In the genomic region with DNA sequence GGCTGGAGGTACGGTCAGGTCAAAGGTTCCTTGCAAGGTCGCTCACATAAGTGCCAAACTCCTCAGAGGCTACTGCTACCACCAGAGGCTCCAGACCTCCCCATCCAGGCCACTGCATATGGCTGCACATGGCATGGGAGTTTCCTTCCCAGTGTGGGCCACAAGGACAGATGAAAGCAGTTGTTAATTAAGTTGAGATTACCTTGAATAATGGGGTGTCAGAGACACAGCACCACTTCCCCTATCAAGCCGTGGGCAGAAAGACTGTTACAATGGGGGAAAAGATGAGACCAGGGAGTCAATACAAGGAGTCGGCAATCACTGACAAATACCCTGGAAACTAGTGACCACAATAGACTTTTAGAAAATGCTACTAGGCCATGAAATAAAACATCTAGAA, we compare ENCODE assay signal across 29 mouse cellular contexts.
DNase-seq lines count a peak whose midpoint lies in the region; ATAC-seq and TF ChIP-seq lines count a peak whose summit lies in the region.
"Had no signal": no experiment of that assay in that cellular context is flagged by ENCODE, and none has a peak within 500 bp of the region (broad histone marks: within the 10 kb centered on the region; RNA-seq: fewer than 3 reads in every experiment).

No protein-coding gene starts in this region.

- no peaks in the 10 kb centered on the region for H3K27me3 ChIP-seq in heart, adult 2 months (ENCODE audit: control insufficient read depth, insufficient read depth, low read length)
- H3K27me3 ChIP-seq in MEL (ENCODE audit: control insufficient read depth in 1 of 2, insufficient read depth in 2 of 2, low read length in 2 of 2) = no peaks in the 10 kb centered on the region
- H3K27me3 ChIP-seq in liver, embryonic 13.5 days = no peaks in the 10 kb centered on the region
- no peaks in the 10 kb centered on the region for H3K27me3 ChIP-seq in liver, embryonic 16.5 days (ENCODE audit: control insufficient read depth, insufficient read depth, low read depth, low read length)
- H3K27me3 ChIP-seq: embryonic facial prominence, embryonic 13.5 days; forebrain, embryonic 12.5 days; forebrain, embryonic 15.5 days; heart, embryonic 12.5 days; heart, embryonic 15.5 days; hindbrain, embryonic 13.5 days; Patski had no signal

- TF ChIP-seq EP300 in heart, adult 2 months (IDR thresholded peaks at IDR 0.05; ENCODE audit: insufficient read depth, low read depth, low read length) = no peak
- TF ChIP-seq EP300 in MEL (IDR thresholded peaks at IDR 0.05; ENCODE audit: low read depth in 1 of 2, low read length in 2 of 2) = peak; percentile 54 to 71; a peak in 3 of 4 replicates

- no peaks in the 10 kb centered on the region for H3K4me1 ChIP-seq in heart, adult 2 months (ENCODE audit: control insufficient read depth, insufficient read depth, low read length)
- peaks cover 45 to 57% of the 10 kb centered on the region in 2 experiments for H3K4me1 ChIP-seq in MEL (ENCODE audit: control insufficient read depth in 1 of 2, insufficient read depth in 2 of 2, low read length in 2 of 2)
- H3K4me1 ChIP-seq in liver, embryonic 13.5 days (replicated peaks) = peaks cover 52% of the 10 kb centered on the region
- H3K4me1 ChIP-seq in liver, embryonic 16.5 days (ENCODE audit: control insufficient read depth, low read depth, low read length) = peaks cover 3% of the 10 kb centered on the region
- H3K4me1 ChIP-seq: embryonic facial prominence, embryonic 13.5 days; forebrain, embryonic 12.5 days; forebrain, embryonic 15.5 days; heart, embryonic 12.5 days; heart, embryonic 15.5 days; hindbrain, embryonic 10.5 days; hindbrain, embryonic 13.5 days had no signal

- H3K27ac ChIP-seq in heart, adult 2 months = no peak overlapping the region
- H3K27ac ChIP-seq in MEL (ENCODE audit: control insufficient read depth, low read depth, low read length) = peak overlapping the region; percentile 100
- peak overlapping the region; percentile 87 for H3K27ac ChIP-seq in liver, embryonic 13.5 days
- H3K27ac ChIP-seq in liver, embryonic 16.5 days (ENCODE audit: low read length) = peak overlapping the region; percentile 55; the same call in 1 of the 2 replicates
- H3K27ac ChIP-seq: embryonic facial prominence, embryonic 10.5 days; embryonic facial prominence, embryonic 13.5 days; forebrain, embryonic 12.5 days; forebrain, embryonic 15.5 days; heart, embryonic 15.5 days; hindbrain, embryonic 10.5 days; hindbrain, embryonic 13.5 days had no signal

- TF ChIP-seq RAD21 in MEL (IDR thresholded peaks at IDR 0.05; ENCODE audit: low read depth, low read length) = no peak

- WGBS in heart, adult 2 months = 92% methylated on average over 4 of the region's 4 CpGs
- 40% methylated on average over 4 of the region's 4 CpGs for WGBS in liver, embryonic 13.5 days (ENCODE audit: insufficient replicate concordance)
- WGBS in liver, embryonic 16.5 days (ENCODE audit: insufficient replicate concordance) = 40% methylated on average over 4 of the region's 4 CpGs

- peak; percentile 44 for DNase-seq in heart, adult 11 months
- DNase-seq in heart, adult 2 months = no peak
- DNase-seq in MEL (ENCODE audit: low read depth, low spot score) = peak; percentile 81
- DNase-seq in liver, embryonic 13.5 days = no peak
- DNase-seq in right cerebral cortex, adult 2 months (ENCODE audit: low spot score in 2 of 2) = no peak
- DNase-seq in retina, embryonic 14.5 days (ENCODE audit: low spot score) = no peak
- DNase-seq in left cerebral cortex, adult 11 months (ENCODE audit: low spot score) = no peak
- DNase-seq: adrenal gland, postnatal 10 days; adrenal gland, postnatal 36 days; cerebellum, adult 11 months; cerebellum, adult 2 months; cerebellum, adult 9-11 months; cerebellum, postnatal 25 days; embryo, embryonic 11 days; gastrocnemius, postnatal 25 days; heart, postnatal 10 days; heart, postnatal 36 days had no signal

- no peak overlapping the region for H3K9ac ChIP-seq in heart, adult 2 months (ENCODE audit: low read depth, low read length)
- H3K9ac ChIP-seq in MEL (ENCODE audit: control insufficient read depth, low read depth, low read length, poor library complexity, severe bottlenecking) = peak overlapping the region; percentile 84
- H3K9ac ChIP-seq in liver, embryonic 13.5 days = 0 out of 2 replicates have a peak overlapping the region, but pooled peaks have one; percentile 22
- H3K9ac ChIP-seq in liver, embryonic 16.5 days (ENCODE audit: low read depth, low read length) = no peak overlapping the region
- H3K9ac ChIP-seq: embryonic facial prominence, embryonic 13.5 days; forebrain, embryonic 12.5 days; forebrain, embryonic 15.5 days; heart, embryonic 12.5 days; heart, embryonic 15.5 days; hindbrain, embryonic 13.5 days had no signal

- H3K36me3 ChIP-seq in heart, adult 2 months (ENCODE audit: control insufficient read depth, insufficient read depth, low read length) = no peaks in the 10 kb centered on the region
- peaks cover 0 to 74% of the 10 kb centered on the region in 2 experiments; a peak in 2 of 4 replicates for H3K36me3 ChIP-seq in MEL (ENCODE audit: control insufficient read depth in 1 of 2, insufficient read depth in 2 of 2, low read length in 2 of 2)
- no peaks in the 10 kb centered on the region for H3K36me3 ChIP-seq in liver, embryonic 13.5 days
- H3K36me3 ChIP-seq in liver, embryonic 16.5 days (ENCODE audit: control insufficient read depth, insufficient read depth) = no peaks in the 10 kb centered on the region
- H3K36me3 ChIP-seq: embryonic facial prominence, embryonic 13.5 days; forebrain, embryonic 12.5 days; forebrain, embryonic 15.5 days; heart, embryonic 15.5 days had no signal

- no peak for TF ChIP-seq CTCF in heart, adult 2 months (IDR thresholded peaks at IDR 0.05)
- no peak for TF ChIP-seq CTCF in MEL (IDR thresholded peaks at IDR 0.05 in 2 of 3, conservative IDR thresholded peaks at IDR 0.05 in 1 of 3; ENCODE audit: control insufficient read depth in 1 of 3, insufficient read depth in 1 of 3, low read depth in 2 of 3, low read length in 3 of 3, poor library complexity in 1 of 3, severe bottlenecking in 1 of 3)

- no peaks in the 10 kb centered on the region for H3K79me2 ChIP-seq in heart, adult 2 months (replicated peaks; ENCODE audit: control insufficient read depth, insufficient read depth, low read length)
- H3K79me2 ChIP-seq in MEL (ENCODE audit: control insufficient read depth, insufficient read depth, low read length, poor library complexity) = peaks cover 1% of the 10 kb centered on the region; the same call in 1 of the 2 replicates

- H3K4me2 ChIP-seq in liver, embryonic 13.5 days = no peak overlapping the region
- H3K4me2 ChIP-seq in liver, embryonic 16.5 days (ENCODE audit: low read depth, low read length) = no peak overlapping the region
- H3K4me2 ChIP-seq: embryonic facial prominence, embryonic 13.5 days; forebrain, embryonic 12.5 days; forebrain, embryonic 15.5 days; heart, embryonic 12.5 days; heart, embryonic 15.5 days; hindbrain, embryonic 13.5 days had no signal

- no peak overlapping the region for H3K4me3 ChIP-seq in heart, adult 2 months
- H3K4me3 ChIP-seq in MEL (ENCODE audit: control insufficient read depth in 1 of 2, insufficient read depth in 1 of 2, low read depth in 2 of 2, low read length in 2 of 2) = peak overlapping the region in 1 of 2 experiments; percentile 2; a peak in 1 of 4 replicates
- H3K4me3 ChIP-seq in liver, embryonic 13.5 days (replicated peaks) = no peak overlapping the region
- H3K4me3 ChIP-seq in liver, embryonic 16.5 days (ENCODE audit: low read depth, low read length) = no peak overlapping the region
- H3K4me3 ChIP-seq: embryonic facial prominence, embryonic 10.5 days; embryonic facial prominence, embryonic 13.5 days; erythroblast, embryonic 14.5 days; forebrain, embryonic 12.5 days; forebrain, embryonic 15.5 days; heart, embryonic 12.5 days; heart, embryonic 15.5 days; hindbrain, embryonic 10.5 days; hindbrain, embryonic 13.5 days had no signal

- ATAC-seq in liver, embryonic 13.5 days (ENCODE audit: low read depth) = peak; percentile 35
- ATAC-seq in liver, embryonic 16.5 days (ENCODE audit: low read depth) = no peak
- ATAC-seq: forebrain, embryonic 15.5 days; hindbrain, embryonic 16.5 days; Patski had no signal

- H3K9me3 ChIP-seq in MEL (replicated peaks; ENCODE audit: insufficient read depth, low read length) = no peaks in the 10 kb centered on the region
- no peaks in the 10 kb centered on the region for H3K9me3 ChIP-seq in liver, embryonic 13.5 days (replicated peaks)
- no peaks in the 10 kb centered on the region for H3K9me3 ChIP-seq in liver, embryonic 16.5 days (replicated peaks; ENCODE audit: control insufficient read depth, low read length)
- H3K9me3 ChIP-seq: heart, embryonic 12.5 days; heart, embryonic 15.5 days had no signal

- intact Hi-C loops in heart, adult 2 months (cut with DNase I) = no loop called here

- no peak for TF ChIP-seq POLR2A in heart, adult 2 months (IDR thresholded peaks at IDR 0.05; ENCODE audit: insufficient read depth, low read depth, low read length)
- TF ChIP-seq POLR2A in MEL (IDR thresholded peaks at IDR 0.05; ENCODE audit: control insufficient read depth in 1 of 2, insufficient read depth in 1 of 2, low read depth in 1 of 2, low read length in 2 of 2, poor library complexity in 1 of 2) = peak in 1 of 2 experiments; percentile 42; a peak in 1 of 4 replicates

TF ChIP-seq in MEL, 35 proteins besides CTCF, POLR2A, EP300 and RAD21 (continues in another document):
- TF ChIP-seq ZMIZ1 (IDR thresholded peaks at IDR 0.05; ENCODE audit: low read depth, low read length) (peak; percentile 42; the same call in 1 of the 2 replicates), KAT2A (conservative IDR thresholded peaks at IDR 0.05; ENCODE audit: low read depth, low read length) (no peak), MYC (IDR thresholded peaks at IDR 0.05; ENCODE audit: low read depth, low read length) (no peak; the same call in 1 of the 2 replicates), ZC3H11A (IDR thresholded peaks at IDR 0.05; ENCODE audit: low read depth, low read length) (no peak), GATA1 (IDR thresholded peaks at IDR 0.05; ENCODE audit: low read depth, low read length) (0 out of 2 replicates have a peak, but pooled peaks have one; percentile 4), UBTF (IDR thresholded peaks at IDR 0.05; ENCODE audit: borderline replicate concordance, insufficient read depth, low read depth, low read length) (no peak), HCFC1 (IDR thresholded peaks at IDR 0.05; ENCODE audit: low read depth, low read length) (0 out of 2 replicates have a peak, but pooled peaks have one; percentile 17), ETS1 (IDR thresholded peaks at IDR 0.05; ENCODE audit: low read depth, low read length) (peak; percentile 67), NELFE (IDR thresholded peaks at IDR 0.05; ENCODE audit: low read depth, low read length) (peak; percentile 35; the same call in 1 of the 2 replicates), POLR2AphosphoS5 (IDR thresholded peaks at IDR 0.05; ENCODE audit: borderline replicate concordance, low read depth, low read length) (no peak), MXI1 (IDR thresholded peaks at IDR 0.05; ENCODE audit: low read depth, low read length) (no peak; the same call in 1 of the 2 replicates), POLR2AphosphoS2 (IDR thresholded peaks at IDR 0.05; ENCODE audit: low read length) (0 out of 2 replicates have a peak, but pooled peaks have one; percentile 32), ELF1 (IDR thresholded peaks at IDR 0.05; ENCODE audit: low read depth, low read length) (peak; percentile 9; the same call in 1 of the 2 replicates)

Comparison
In these comparisons a context has a peak if more than half of its experiments do, and no peak if none do; other contexts are left out.
1. DNase-seq: peak in heart, adult 11 months (single experiment) and MEL (single experiment); none in heart, adult 2 months (0 of 2), liver, embryonic 13.5 days (single experiment), right cerebral cortex, adult 2 months (0 of 2), retina, embryonic 14.5 days (single experiment) and left cerebral cortex, adult 11 months (single experiment).
2. H3K9ac ChIP-seq: peak in MEL (single experiment) and liver, embryonic 13.5 days (single experiment); none in heart, adult 2 months (single experiment) and liver, embryonic 16.5 days (single experiment).